Mouse (Mus musculus) embryonic facial prominence, embryonic 10.5 days (tissue): ENCODE data around the gene Ncoa1. TPM values are rescaled to one million over a fixed set of nuclear protein-coding genes. Genes with fewer than 3 reads are reported as not detected.

Experiments used
- DNase-seq: peaks from one replicate; pipeline ENCODE4 v3.0.0-alpha.2; 2017; ENCODE audit warnings: low spot score
- H3K27ac ChIP-seq: fragments of 300-500 bp; sonication (generic); replicated peaks from 2 replicates; pipeline ENCODE4 v1.5.1; 2016; ENCODE audit warnings: mild to moderate bottlenecking
- H3K27me3 ChIP-seq: fragments of 300-500 bp; sonication (generic); replicated peaks from 2 replicates; pipeline ENCODE4 v1.6.1; 2016; ENCODE audit warnings: low read depth, mild to moderate bottlenecking; ENCODE audit not compliant: poor library complexity, severe bottlenecking
- H3K36me3 ChIP-seq: fragments of 300-500 bp; sonication (generic); replicated peaks from 2 replicates; pipeline ENCODE4 v1.6.1; 2016; ENCODE audit warnings: mild to moderate bottlenecking, moderate library complexity
- H3K4me1 ChIP-seq: fragments of 300-500 bp; sonication (generic); 2 replicates; pipeline ENCODE4 v1.6.1; 2016
- H3K4me3 ChIP-seq: fragments of 300-500 bp; sonication (generic); 2 replicates; pipeline ENCODE4 v1.5.1; 2016; ENCODE audit warnings: mild to moderate bottlenecking, moderate library complexity
- H3K9me3 ChIP-seq: fragments of 300-500 bp; sonication (generic); 2 replicates; pipeline ENCODE4 v1.6.1; 2016; ENCODE audit warnings: mild to moderate bottlenecking
- WGBS: fragments of 180-500 bp; shearing (Covaris S2); methylation state at CpG from one replicate; pipeline ENCODE4 v1.1.7; 2016; 5-methylcytosine and 5-hydroxymethylcytosine counted together
- polyA plus RNA-seq: library from polyadenylated mRNA; unstranded; fragments of >200 nt; fragmentation: Nextera tagmentation; extraction: Ambion mirVana; gene quantifications from 2 replicates; pipeline ENCODE4 v1.2.1, GENCODE M21; 2016

Gene Ncoa1
- polyA plus RNA-seq = 2.4 and 2.7 TPM in 2 replicates

GRCm38 (mm10) chr12:4476832-4477671 lies at the start of gene Ncoa1:
Gene Ncoa1, minus strand, starts transcription at chr12:4477182.
- WGBS = 2% methylated on average over 83 of the region's 98 CpGs
- Histone ChIP-seq H3K4me1 (peaks cover 22% of the 10 kb centered on the region), H3K27me3 (peaks cover 53% of the 10 kb centered on the region), H3K4me3 (peak within 1 kb of the TSS; percentile 85), H3K9me3 (no peaks in the 10 kb centered on the region), H3K27ac (peak within 1 kb of the TSS; percentile 93), H3K36me3 (no peaks in the 10 kb centered on the region)
- DNase-seq = peak; percentile 87

DNA sequence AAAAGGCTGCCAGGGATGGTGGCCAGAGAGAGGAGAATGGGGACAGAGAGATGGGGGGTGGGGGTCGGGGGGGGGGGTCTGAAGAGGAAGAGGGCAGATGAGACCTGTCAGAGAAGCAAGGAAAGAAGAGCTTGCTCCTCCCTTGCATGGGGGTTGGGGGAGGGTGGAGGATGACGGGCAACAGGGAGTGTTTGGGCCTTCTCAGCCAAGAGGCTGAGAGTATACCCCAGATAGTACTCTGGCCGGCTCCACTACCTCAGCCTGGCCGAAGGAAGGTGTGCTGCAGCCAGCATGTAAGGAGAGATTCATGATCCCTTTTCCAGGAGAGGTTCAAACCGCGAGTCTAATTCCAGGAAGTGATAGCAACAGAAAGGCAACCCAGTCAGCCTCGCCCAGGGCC lies 47.6 kb upstream of the Ncoa1 start:
- no peak overlapping the region for H3K27ac ChIP-seq
- WGBS = 25% methylated on average over 7 of the region's 7 CpGs
- H3K27me3 ChIP-seq = peaks cover 18% of the 10 kb centered on the region
- DNase-seq = no peak
- H3K36me3 ChIP-seq = no peaks in the 10 kb centered on the region
- H3K9me3 ChIP-seq = 0 out of 2 replicates have a peak, but pooled peaks cover 2% of the 10 kb centered on the region
- H3K4me3 ChIP-seq = no peak overlapping the region
- peaks cover 22% of the 10 kb centered on the region for H3K4me1 ChIP-seq

- Histone ChIP-seq H3K27me3 (peaks cover 18% of the 10 kb centered on the region), H3K9me3 (no peaks in the 10 kb centered on the region), H3K36me3 (no peaks in the 10 kb centered on the region), H3K27ac (peak overlapping the region; percentile 31), H3K4me1 (peaks cover 22% of the 10 kb centered on the region), H3K4me3 (peak overlapping the region; percentile 40; the same call in 1 of the 2 replicates)
- WGBS = 11% methylated on average over 9 of the region's 9 CpGs
- no peak for DNase-seq
These were observed 46.8 kb upstream of the Ncoa1 start for GRCm38 (mm10) chr12:4523688-4524298.

GRCm38 (mm10) chr12:4523208-4523607 lies 46.2 kb upstream of the Ncoa1 start:
- Histone ChIP-seq H3K27me3 (peaks cover 18% of the 10 kb centered on the region), H3K27ac (peak overlapping the region; percentile 31), H3K4me3 (peak overlapping the region; percentile 40), H3K9me3 (no peaks in the 10 kb centered on the region), H3K36me3 (no peaks in the 10 kb centered on the region), H3K4me1 (peaks cover 22% of the 10 kb centered on the region)
- WGBS = 1% methylated on average over 10 of the region's 10 CpGs
- DNase-seq = peak; percentile 61

- 76% methylated on average over 11 of the region's 11 CpGs for WGBS
- no peak overlapping the region for H3K27ac ChIP-seq
- H3K9me3 ChIP-seq = no peaks in the 10 kb centered on the region
- DNase-seq = no peak
- peaks cover 13% of the 10 kb centered on the region for H3K4me1 ChIP-seq
- H3K4me3 ChIP-seq = no peak overlapping the region
- peaks cover 2% of the 10 kb centered on the region for H3K27me3 ChIP-seq
- H3K36me3 ChIP-seq = no peaks in the 10 kb centered on the region
These were observed 42.0 kb upstream of the Ncoa1 start for GRCm38 (mm10) chr12:4518957-4519356.

- 0 out of 2 replicates have a peak overlapping the region, but pooled peaks have one; percentile 19 for H3K4me3 ChIP-seq
- peaks cover 12% of the 10 kb centered on the region; the same call in 1 of the 2 replicates for H3K4me1 ChIP-seq
- peak; percentile 29 for DNase-seq
- H3K36me3 ChIP-seq = no peaks in the 10 kb centered on the region
- peak overlapping the region; percentile 63; the same call in 1 of the 2 replicates for H3K27ac ChIP-seq
- 46% methylated on average over 12 of the region's 12 CpGs for WGBS
- H3K9me3 ChIP-seq = no peaks in the 10 kb centered on the region
- H3K27me3 ChIP-seq = no peaks in the 10 kb centered on the region
These were observed 32.6 kb upstream of the Ncoa1 start for GRCm38 (mm10) chr12:4509591-4510061.

DNA sequence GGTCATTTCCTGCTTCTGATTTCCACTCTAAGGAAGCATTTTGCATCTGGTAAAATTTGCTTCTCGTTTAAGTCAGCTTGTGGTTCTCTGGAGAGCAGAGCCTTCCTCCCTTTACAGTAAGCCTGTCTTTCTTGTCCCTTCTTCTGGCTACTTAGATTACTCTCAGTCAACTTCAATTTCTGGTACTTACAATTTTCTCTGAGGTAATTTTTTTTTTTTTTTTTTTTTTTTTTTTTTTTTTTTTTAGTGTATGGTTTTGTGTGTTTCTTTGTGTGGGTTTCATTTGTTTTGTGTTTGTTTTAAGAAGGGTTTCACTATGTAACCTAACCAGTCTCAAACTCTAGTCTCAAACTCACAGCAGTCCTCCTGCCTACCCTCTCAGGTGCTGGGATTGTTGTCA lies 31.2 kb upstream of the Ncoa1 start:
- Histone ChIP-seq H3K4me3 (no peak overlapping the region), H3K9me3 (no peaks in the 10 kb centered on the region), H3K4me1 (peaks cover 12% of the 10 kb centered on the region; the same call in 1 of the 2 replicates), H3K27me3 (no peaks in the 10 kb centered on the region), H3K36me3 (no peaks in the 10 kb centered on the region), H3K27ac (no peak overlapping the region)
- DNase-seq = no peak
- WGBS = 59% methylated on average over 1 of the region's 1 CpGs

DNA sequence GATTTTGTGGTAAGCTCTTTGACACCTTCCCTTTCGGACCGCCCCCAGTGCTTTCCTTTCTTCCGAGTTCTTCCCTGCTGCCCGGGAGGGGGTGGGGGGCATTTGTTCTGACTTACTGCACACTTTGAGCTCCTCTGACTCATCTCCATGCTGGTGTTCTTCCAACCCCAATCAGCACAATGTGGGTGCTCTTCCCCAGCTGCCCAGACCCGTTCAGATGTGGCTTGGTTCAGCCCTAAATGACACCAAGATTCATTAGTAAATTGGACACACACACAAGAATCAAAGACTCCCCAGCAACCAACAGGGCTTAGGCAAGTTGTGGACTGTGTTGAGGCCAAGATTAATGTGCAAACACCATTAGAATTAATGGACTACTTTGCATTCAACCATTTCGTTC lies 30.5 kb upstream of the Ncoa1 start:
- 20% methylated on average over 6 of the region's 6 CpGs for WGBS
- no peak for DNase-seq
- H3K4me1 ChIP-seq = peaks cover 12% of the 10 kb centered on the region; the same call in 1 of the 2 replicates
- no peak overlapping the region for H3K27ac ChIP-seq
- H3K4me3 ChIP-seq = no peak overlapping the region
- no peaks in the 10 kb centered on the region for H3K36me3 ChIP-seq
- no peaks in the 10 kb centered on the region for H3K27me3 ChIP-seq
- no peaks in the 10 kb centered on the region for H3K9me3 ChIP-seq

GRCm38 (mm10) chr12:4506810-4507430 lies 29.9 kb upstream of the Ncoa1 start:
- Histone ChIP-seq H3K27ac (no peak overlapping the region), H3K9me3 (no peaks in the 10 kb centered on the region), H3K4me3 (no peak overlapping the region), H3K4me1 (peaks cover 12% of the 10 kb centered on the region; the same call in 1 of the 2 replicates), H3K36me3 (no peaks in the 10 kb centered on the region), H3K27me3 (no peaks in the 10 kb centered on the region)
- WGBS = 37% methylated on average over 7 of the region's 7 CpGs
- DNase-seq = no peak

DNA sequence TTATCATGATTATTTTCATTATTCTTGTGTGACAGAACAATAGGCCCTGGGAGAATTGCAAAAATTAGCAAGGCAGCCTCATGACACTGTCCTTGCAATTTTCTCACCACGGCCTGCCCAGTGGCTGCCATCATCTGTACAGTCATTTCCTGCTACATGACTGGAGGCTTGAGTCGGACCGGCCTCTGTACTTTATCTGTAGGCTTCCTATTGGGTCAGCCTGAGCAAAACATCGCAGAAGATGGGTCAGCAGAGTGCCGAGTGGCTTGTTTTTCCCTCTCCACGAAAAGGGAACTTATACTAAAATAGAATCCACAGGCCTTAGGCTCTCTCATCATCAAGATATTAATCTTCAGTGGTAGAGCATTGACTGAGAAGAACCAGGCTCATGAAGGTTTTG lies 28.3 kb upstream of the Ncoa1 start:
- WGBS = 89% methylated on average over 6 of the region's 6 CpGs
- Histone ChIP-seq H3K36me3 (no peaks in the 10 kb centered on the region), H3K4me1 (peaks cover 12% of the 10 kb centered on the region; the same call in 1 of the 2 replicates), H3K27ac (no peak overlapping the region), H3K4me3 (no peak overlapping the region), H3K27me3 (no peaks in the 10 kb centered on the region), H3K9me3 (no peaks in the 10 kb centered on the region)
- no peak for DNase-seq

- WGBS = 63% methylated on average over 2 of the region's 2 CpGs
- H3K27me3 ChIP-seq = no peaks in the 10 kb centered on the region
- peaks cover 5% of the 10 kb centered on the region; the same call in 1 of the 2 replicates for H3K4me1 ChIP-seq
- no peaks in the 10 kb centered on the region for H3K9me3 ChIP-seq
- no peaks in the 10 kb centered on the region for H3K36me3 ChIP-seq
- no peak overlapping the region for H3K27ac ChIP-seq
- no peak for DNase-seq
- H3K4me3 ChIP-seq = no peak overlapping the region
These were observed 26.8 kb upstream of the Ncoa1 start for GRCm38 (mm10) chr12:4503673-4504326.

GRCm38 (mm10) chr12:4501916-4502315 lies 24.9 kb upstream of the Ncoa1 start:
- Histone ChIP-seq H3K27ac (no peak overlapping the region), H3K4me3 (no peak overlapping the region), H3K36me3 (no peaks in the 10 kb centered on the region), H3K9me3 (no peaks in the 10 kb centered on the region), H3K4me1 (no peaks in the 10 kb centered on the region), H3K27me3 (no peaks in the 10 kb centered on the region)
- WGBS = 36% methylated on average over 3 of the region's 3 CpGs
- no peak for DNase-seq
